Mouse (Mus musculus): ENCODE measurements around the gene Cacnb3.

Cacnb3 gene

GRCm38 (mm10) chr15:98675634-98676250 is 45.1 kb downstream of the Cacnb3 start:
- DNase-seq (ENCODE audit: low spot score in 2 of 2): no peak

GRCm38 (mm10) chr15:98676471-98676870 is 45.8 kb downstream of the Cacnb3 start:
- no peak for DNase-seq (ENCODE audit: low spot score in 2 of 2)

- peak; percentile 76 to 92 for DNase-seq (ENCODE audit: low spot score in 2 of 2)
Measured at GRCm38 (mm10) chr15:98676940-98677728, 46.5 kb downstream of the Cacnb3 start, which contains the start of gene Rnd1. Gene Rnd1 (minus strand): TSS chr15:98677461.

- DNase-seq (ENCODE audit: low spot score in 2 of 2): no peak
Measured at GRCm38 (mm10) chr15:98677977-98678376, 47.3 kb downstream of the Cacnb3 start.

- no peak for DNase-seq (ENCODE audit: low spot score in 2 of 2)
Measured at GRCm38 (mm10) chr15:98680660-98681059, 50.0 kb downstream of the Cacnb3 start.

- no peak for DNase-seq (ENCODE audit: low spot score in 2 of 2)
Measured at GRCm38 (mm10) chr15:98681633-98682032, 51.0 kb downstream of the Cacnb3 start.

- DNase-seq (ENCODE audit: low spot score in 2 of 2): no peak
Measured at GRCm38 (mm10) chr15:98683177-98683576, 52.5 kb downstream of the Cacnb3 start.

GRCm38 (mm10) chr15:98683746-98684145 is 53.1 kb downstream of the Cacnb3 start:
- no peak for DNase-seq (ENCODE audit: low spot score in 2 of 2)

GRCm38 (mm10) chr15:98685926-98686325 is 55.3 kb downstream of the Cacnb3 start:
- no peak for DNase-seq (ENCODE audit: low spot score in 2 of 2)

GRCm38 (mm10) chr15:98689682-98690081 is 59.0 kb downstream of the Cacnb3 start:
- no peak for DNase-seq (ENCODE audit: low spot score in 2 of 2)

GRCm38 (mm10) chr15:98691486-98692147 is 61.0 kb downstream of the Cacnb3 start:
- DNase-seq (ENCODE audit: low spot score in 2 of 2): peak in 1 of 2 experiments; percentile 42

GRCm38 (mm10) chr15:98692171-98692715 is 61.6 kb downstream of the Cacnb3 start:
- no peak for DNase-seq (ENCODE audit: low spot score in 2 of 2)

Measured in left cerebral cortex, adult 9 months (tissue).